ENCODE assay signal across 8 mouse cellular contexts in the genomic region with DNA sequence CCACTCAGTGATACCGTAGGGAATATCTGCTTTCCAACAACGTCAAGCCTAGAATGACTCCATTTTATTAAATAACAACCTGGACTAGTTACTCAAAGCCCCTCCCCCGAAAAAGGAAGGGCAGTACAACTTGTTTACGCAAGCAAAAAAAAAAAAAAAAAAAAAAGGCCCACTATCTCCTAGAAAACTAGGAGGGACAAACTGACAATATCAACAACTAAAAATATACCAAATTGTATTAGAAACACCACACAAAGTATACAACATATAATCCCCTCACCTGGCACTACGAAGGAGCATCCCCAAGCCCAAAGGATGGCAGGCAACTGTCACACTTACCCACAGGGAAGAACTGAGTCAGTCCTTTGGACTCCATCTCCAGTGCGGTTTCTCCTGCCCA. TPM values are rescaled to one million over a fixed set of nuclear protein-coding genes. Genes with fewer than 3 reads are reported as not detected.
DNase-seq lines count a peak whose midpoint lies in the region; ATAC-seq and TF ChIP-seq lines count a peak whose summit lies in the region.

No protein-coding gene starts in this region.

- H3K4me1 ChIP-seq in heart, postnatal 0 days (ENCODE audit: control insufficient read depth, insufficient read depth) = peaks cover 16% of the 10 kb centered on the region
- H3K4me1 ChIP-seq in G1E (ENCODE audit: insufficient read depth, low read depth, low read length) = peaks cover 27% of the 10 kb centered on the region
- H3K4me1 ChIP-seq in hindbrain, embryonic 10.5 days (replicated peaks) = peaks cover 23% of the 10 kb centered on the region
- H3K4me1 ChIP-seq in midbrain, embryonic 11.5 days (ENCODE audit: control insufficient read depth, insufficient read depth, low read length) = peaks cover 13% of the 10 kb centered on the region

- WGBS in heart, postnatal 0 days = 37% methylated on average over 6 of the region's 6 CpGs
- 78% methylated on average over 6 of the region's 6 CpGs for WGBS in hindbrain, embryonic 10.5 days
- 82% methylated on average over 6 of the region's 6 CpGs for WGBS in midbrain, embryonic 11.5 days

- intact Hi-C loops in heart, postnatal 14 days (cut with DNase I) = loop anchor here (10.0 kb wide), 1 partner anchor 108 kb away; the partner anchor contains the start of gene Zfp870
- intact Hi-C loops in left cerebral cortex, postnatal 14 days (cut with DNase I) = no loop called here

- no peak for TF ChIP-seq CTCF in heart, postnatal 0 days (IDR thresholded peaks at IDR 0.05; ENCODE audit: low read depth)
- TF ChIP-seq CTCF in G1E (IDR thresholded peaks at IDR 0.05; ENCODE audit: low read depth, low read length) = no peak

- TF ChIP-seq EP300 in heart, postnatal 0 days (IDR thresholded peaks at IDR 0.05; ENCODE audit: low read depth) = no peak

- DNase-seq in heart, postnatal 0 days (ENCODE audit: low spot score) = no peak
- no peak for DNase-seq in heart, postnatal 14 days
- no peak for DNase-seq in G1E (ENCODE audit: low spot score)
- DNase-seq in hindbrain, embryonic 10.5 days (ENCODE audit: low spot score) = no peak
- peak; percentile 79 for DNase-seq in midbrain, embryonic 11.5 days (ENCODE audit: low spot score, missing footprints)
- DNase-seq in left cerebral cortex, postnatal 14 days (ENCODE audit: low spot score in 2 of 2) = no peak
- no peak for DNase-seq in embryo, embryonic 10 days (ENCODE audit: low spot score)
- DNase-seq in right cerebral cortex, postnatal 36 days (ENCODE audit: low spot score in 2 of 2) = no peak

- peak overlapping the region; percentile 83 for H3K4me2 ChIP-seq in heart, postnatal 0 days (ENCODE audit: low read depth, low read length)
- H3K4me2 ChIP-seq in midbrain, embryonic 11.5 days = peak overlapping the region; percentile 64

- peaks cover 26% of the 10 kb centered on the region; the same call in 1 of the 2 replicates for H3K36me3 ChIP-seq in heart, postnatal 0 days (replicated peaks; ENCODE audit: control insufficient read depth, insufficient read depth, low read length)
- H3K36me3 ChIP-seq in G1E (replicated peaks) = peaks cover 44% of the 10 kb centered on the region
- H3K36me3 ChIP-seq in hindbrain, embryonic 10.5 days = peaks cover 47% of the 10 kb centered on the region
- H3K36me3 ChIP-seq in midbrain, embryonic 11.5 days (ENCODE audit: control insufficient read depth, insufficient read depth, low read length) = peaks cover 13% of the 10 kb centered on the region

- H3K4me3 ChIP-seq in heart, postnatal 0 days (ENCODE audit: low read depth, low read length) = peak overlapping the region; percentile 94
- H3K4me3 ChIP-seq in G1E (ENCODE audit: low read depth, low read length) = peak overlapping the region; percentile 91
- peak overlapping the region; percentile 99 for H3K4me3 ChIP-seq in hindbrain, embryonic 10.5 days
- peak overlapping the region; percentile 85 for H3K4me3 ChIP-seq in midbrain, embryonic 11.5 days (ENCODE audit: low read depth, low read length)

- peak overlapping the region; percentile 95 for H3K9ac ChIP-seq in heart, postnatal 0 days (replicated peaks; ENCODE audit: low read depth, low read length)
- H3K9ac ChIP-seq in midbrain, embryonic 11.5 days (ENCODE audit: low read length) = peak overlapping the region; percentile 94

- H3K9me3 ChIP-seq in heart, postnatal 0 days (replicated peaks; ENCODE audit: control insufficient read depth, low read length) = no peaks in the 10 kb centered on the region
- no peaks in the 10 kb centered on the region for H3K9me3 ChIP-seq in G1E (replicated peaks)
- H3K9me3 ChIP-seq in hindbrain, embryonic 10.5 days = peaks cover 8% of the 10 kb centered on the region; the same call in 1 of the 2 replicates
- H3K9me3 ChIP-seq in midbrain, embryonic 11.5 days (ENCODE audit: control insufficient read depth, low read length) = no peaks in the 10 kb centered on the region; the same call in 1 of the 2 replicates

- H3K27ac ChIP-seq in heart, postnatal 0 days (ENCODE audit: low read depth) = no peak overlapping the region
- H3K27ac ChIP-seq in hindbrain, embryonic 10.5 days = no peak overlapping the region
- no peak overlapping the region for H3K27ac ChIP-seq in midbrain, embryonic 11.5 days (ENCODE audit: low read depth, low read length)

- no peak for ATAC-seq in heart, postnatal 0 days (ENCODE audit: insufficient read depth, low read depth)
- ATAC-seq in G1E (ENCODE audit: extremely low read depth, insufficient number of reproducible peaks, low FRiP score, poor library complexity, severe bottlenecking) = no peak
- no peak for ATAC-seq in midbrain, embryonic 11.5 days (ENCODE audit: low FRiP score)

- H3K27me3 ChIP-seq in heart, postnatal 0 days (ENCODE audit: control insufficient read depth, insufficient read depth, low read length) = no peaks in the 10 kb centered on the region
- no peaks in the 10 kb centered on the region for H3K27me3 ChIP-seq in G1E (ENCODE audit: insufficient read depth, low read length)
- H3K27me3 ChIP-seq in hindbrain, embryonic 10.5 days (ENCODE audit: insufficient read depth, poor library complexity, severe bottlenecking) = no peaks in the 10 kb centered on the region
- H3K27me3 ChIP-seq in midbrain, embryonic 11.5 days (ENCODE audit: control insufficient read depth, insufficient read depth, low read length) = no peaks in the 10 kb centered on the region

RNA-seq across cellular contexts. Expression of gene Zfp871, which starts 1.1 kb away (rescaled TPM):
- 19.6 and 21.0 TPM in 2 replicates for total RNA-seq in heart, postnatal 0 days (2014; rRNA removed; ENCODE audit: low replicate concordance)
- 14.9 and 16.1 TPM in 2 replicates for polyA plus RNA-seq in heart, postnatal 0 days (2015; fragmentation: Nextera tagmentation; extraction: Ambion mirVana)
- total RNA-seq in heart, postnatal 14 days (2021) = 10 to 100 TPM; 36.0 to 40.5 TPM
- total RNA-seq in G1E (2014; fragmentation: Nextera tagmentation) (102 and 115 TPM in 2 replicates), G1E (2017) (31.5 and 41.9 TPM in 2 replicates)
- polyA plus RNA-seq in G1E (2012) = 1.0 and 1.5 TPM in 2 replicates
- polyA plus RNA-seq in hindbrain, embryonic 10.5 days (2016; fragmentation: Nextera tagmentation; extraction: Ambion mirVana) = 38.6 and 45.4 TPM in 2 replicates
- 32.0 and 33.8 TPM in 2 replicates for polyA plus RNA-seq in midbrain, embryonic 11.5 days (2014; fragmentation: Nextera tagmentation; extraction: Ambion mirVana)
- 10 to 100 TPM; 74.4 to 87.0 TPM for total RNA-seq in left cerebral cortex, postnatal 14 days (2021)

RNA-seq across cellular contexts. Expression of gene Zfp811, which starts 22.8 kb away (rescaled TPM):
- total RNA-seq in heart, postnatal 0 days (2014; rRNA removed; ENCODE audit: low replicate concordance) = 0.12 TPM in 1 of 2 replicates, not detected in the other
- polyA plus RNA-seq in heart, postnatal 0 days (2015; fragmentation: Nextera tagmentation; extraction: Ambion mirVana) = 0.31 and 0.69 TPM in 2 replicates
- under 1 TPM; 0.22 to 0.24 TPM for total RNA-seq in heart, postnatal 14 days (2021)
- total RNA-seq in G1E (2014; fragmentation: Nextera tagmentation) = 0.30 TPM in 1 of 2 replicates, not detected in the other
- total RNA-seq in G1E (2017) = 0.06 and 0.44 TPM in 2 replicates
- polyA plus RNA-seq in G1E (2012) = not detected in 2 replicates
- polyA plus RNA-seq in hindbrain, embryonic 10.5 days (2016; fragmentation: Nextera tagmentation; extraction: Ambion mirVana) = 26.1 and 33.1 TPM in 2 replicates
- 38.1 and 42.0 TPM in 2 replicates for polyA plus RNA-seq in midbrain, embryonic 11.5 days (2014; fragmentation: Nextera tagmentation; extraction: Ambion mirVana)
- 1 to 10 TPM; 8.0 to 8.5 TPM for total RNA-seq in left cerebral cortex, postnatal 14 days (2021)

RNA-seq across cellular contexts. Expression of gene Zfp799, which starts 43.1 kb away (rescaled TPM):
- 4.9 and 7.6 TPM in 2 replicates for total RNA-seq in heart, postnatal 0 days (2014; rRNA removed; ENCODE audit: low replicate concordance)
- 4.3 and 5.7 TPM in 2 replicates for polyA plus RNA-seq in heart, postnatal 0 days (2015; fragmentation: Nextera tagmentation; extraction: Ambion mirVana)
- 10 to 100 TPM; 11.8 to 12.0 TPM for total RNA-seq in heart, postnatal 14 days (2021)
- total RNA-seq in G1E (2014; fragmentation: Nextera tagmentation) (17.4 and 25.8 TPM in 2 replicates), G1E (2017) (13.1 and 16.1 TPM in 2 replicates)
- 0.32 and 2.0 TPM in 2 replicates for polyA plus RNA-seq in G1E (2012)
- polyA plus RNA-seq in hindbrain, embryonic 10.5 days (2016; fragmentation: Nextera tagmentation; extraction: Ambion mirVana) = 12.9 and 14.5 TPM in 2 replicates
- 18.6 and 19.3 TPM in 2 replicates for polyA plus RNA-seq in midbrain, embryonic 11.5 days (2014; fragmentation: Nextera tagmentation; extraction: Ambion mirVana)
- 10 to 100 TPM; 21.5 to 22.4 TPM for total RNA-seq in left cerebral cortex, postnatal 14 days (2021)
